Mouse (Mus musculus): ENCODE data around the gene Ccnk. TPM values are rescaled to one million over a fixed set of nuclear protein-coding genes. Genes with fewer than 3 reads are reported as not detected.

The Ccnk gene
- polyA plus RNA-seq, 1 experiment from 2014 or later, result 3.4 TPM

- Histone ChIP-seq H3K4me1 (peaks cover 42% of the 10 kb centered on the region), H3K4me2 (replicated peaks) (no peak overlapping the region), H3K27ac (replicated peaks) (no peak overlapping the region), H3K9me3 (replicated peaks) (no peaks in the 10 kb centered on the region), H3K9ac (no peak overlapping the region), H3K27me3 (no peaks in the 10 kb centered on the region), H3K4me3 (replicated peaks) (no peak overlapping the region), H3K36me3 (no peaks in the 10 kb centered on the region)
- WGBS, result 61% methylated on average over 7 of the region's 7 CpGs
- no peak for ATAC-seq (ENCODE audit: insufficient number of reproducible peaks, low FRiP score, low TSS enrichment, low read depth)
Measured at GRCm38 (mm10) chr12:108225781-108226180, 46.4 kb downstream of the Ccnk start.

GRCm38 (mm10) chr12:108226216-108226615 is 46.8 kb downstream of the Ccnk start:
- Histone ChIP-seq H3K9me3 (replicated peaks) (no peaks in the 10 kb centered on the region), H3K36me3 (no peaks in the 10 kb centered on the region), H3K4me1 (peaks cover 41% of the 10 kb centered on the region), H3K9ac (no peak overlapping the region), H3K27me3 (no peaks in the 10 kb centered on the region), H3K4me3 (replicated peaks) (no peak overlapping the region), H3K27ac (replicated peaks) (no peak overlapping the region), H3K4me2 (replicated peaks) (no peak overlapping the region)
- WGBS, result 73% methylated on average over 13 of the region's 13 CpGs
- no peak for ATAC-seq (ENCODE audit: insufficient number of reproducible peaks, low FRiP score, low TSS enrichment, low read depth)

- H3K4me3 ChIP-seq (replicated peaks), result no peak overlapping the region
- H3K9me3 ChIP-seq (replicated peaks), result no peaks in the 10 kb centered on the region
- H3K27me3 ChIP-seq, result no peaks in the 10 kb centered on the region
- no peak for ATAC-seq (ENCODE audit: insufficient number of reproducible peaks, low FRiP score, low TSS enrichment, low read depth)
- H3K36me3 ChIP-seq, result no peaks in the 10 kb centered on the region
- H3K4me1 ChIP-seq, result peaks cover 41% of the 10 kb centered on the region
- no peak overlapping the region for H3K4me2 ChIP-seq (replicated peaks)
- H3K27ac ChIP-seq (replicated peaks), result no peak overlapping the region
- no peak overlapping the region for H3K9ac ChIP-seq
- WGBS, result 85% methylated on average over 12 of the region's 12 CpGs
Measured at GRCm38 (mm10) chr12:108226941-108227340, 47.6 kb downstream of the Ccnk start.

- no peaks in the 10 kb centered on the region for H3K36me3 ChIP-seq
- H3K4me3 ChIP-seq (replicated peaks), result no peak overlapping the region
- no peak overlapping the region for H3K9ac ChIP-seq
- H3K27me3 ChIP-seq, result no peaks in the 10 kb centered on the region
- WGBS, result 79% methylated on average over 16 of the region's 16 CpGs
- no peak overlapping the region for H3K27ac ChIP-seq (replicated peaks)
- H3K4me1 ChIP-seq, result peaks cover 44% of the 10 kb centered on the region
- no peak for ATAC-seq (ENCODE audit: insufficient number of reproducible peaks, low FRiP score, low TSS enrichment, low read depth)
- H3K9me3 ChIP-seq (replicated peaks), result no peaks in the 10 kb centered on the region
- H3K4me2 ChIP-seq (replicated peaks), result no peak overlapping the region
Measured at GRCm38 (mm10) chr12:108227527-108227926, 48.1 kb downstream of the Ccnk start.

GRCm38 (mm10) chr12:108230077-108230476 is 50.7 kb downstream of the Ccnk start:
- Histone ChIP-seq H3K4me2 (replicated peaks) (no peak overlapping the region), H3K27me3 (no peaks in the 10 kb centered on the region), H3K9ac (no peak overlapping the region), H3K9me3 (replicated peaks) (no peaks in the 10 kb centered on the region), H3K4me1 (peaks cover 31% of the 10 kb centered on the region), H3K27ac (replicated peaks) (no peak overlapping the region), H3K36me3 (no peaks in the 10 kb centered on the region), H3K4me3 (replicated peaks) (no peak overlapping the region)
- no peak for ATAC-seq (ENCODE audit: insufficient number of reproducible peaks, low FRiP score, low TSS enrichment, low read depth)
- 76% methylated on average over 12 of the region's 12 CpGs for WGBS

- H3K4me2 ChIP-seq (replicated peaks), result no peak overlapping the region
- WGBS, result 47% methylated on average over 18 of the region's 18 CpGs
- no peak for ATAC-seq (ENCODE audit: insufficient number of reproducible peaks, low FRiP score, low TSS enrichment, low read depth)
- no peaks in the 10 kb centered on the region for H3K27me3 ChIP-seq
- no peak overlapping the region for H3K4me3 ChIP-seq (replicated peaks)
- H3K9ac ChIP-seq, result no peak overlapping the region
- H3K27ac ChIP-seq (replicated peaks), result no peak overlapping the region
- no peaks in the 10 kb centered on the region for H3K36me3 ChIP-seq
- no peaks in the 10 kb centered on the region for H3K9me3 ChIP-seq (replicated peaks)
- H3K4me1 ChIP-seq, result peaks cover 29% of the 10 kb centered on the region
Measured at GRCm38 (mm10) chr12:108230821-108231794, 51.7 kb downstream of the Ccnk start.

GRCm38 (mm10) chr12:108231901-108232300 is 52.5 kb downstream of the Ccnk start:
- Histone ChIP-seq H3K4me1 (peaks cover 34% of the 10 kb centered on the region), H3K9ac (no peak overlapping the region), H3K27me3 (no peaks in the 10 kb centered on the region), H3K27ac (replicated peaks) (no peak overlapping the region), H3K9me3 (replicated peaks) (no peaks in the 10 kb centered on the region), H3K4me2 (replicated peaks) (no peak overlapping the region), H3K36me3 (no peaks in the 10 kb centered on the region), H3K4me3 (replicated peaks) (no peak overlapping the region)
- 40% methylated on average over 9 of the region's 9 CpGs for WGBS
- ATAC-seq (ENCODE audit: insufficient number of reproducible peaks, low FRiP score, low TSS enrichment, low read depth), result no peak

- Histone ChIP-seq H3K36me3 (no peaks in the 10 kb centered on the region), H3K4me2 (replicated peaks) (no peak overlapping the region), H3K9ac (no peak overlapping the region), H3K4me1 (peaks cover 53% of the 10 kb centered on the region), H3K9me3 (replicated peaks) (no peaks in the 10 kb centered on the region), H3K27me3 (no peaks in the 10 kb centered on the region), H3K27ac (replicated peaks) (no peak overlapping the region), H3K4me3 (replicated peaks) (no peak overlapping the region)
- WGBS, result 79% methylated on average over 6 of the region's 6 CpGs
- no peak for ATAC-seq (ENCODE audit: insufficient number of reproducible peaks, low FRiP score, low TSS enrichment, low read depth)
Measured at GRCm38 (mm10) chr12:108233736-108234135, 54.4 kb downstream of the Ccnk start.

- H3K4me3 ChIP-seq (replicated peaks), result no peak overlapping the region
- H3K27ac ChIP-seq (replicated peaks), result no peak overlapping the region
- WGBS, result 77% methylated on average over 14 of the region's 14 CpGs
- no peak overlapping the region for H3K4me2 ChIP-seq (replicated peaks)
- no peak overlapping the region for H3K9ac ChIP-seq
- no peaks in the 10 kb centered on the region for H3K9me3 ChIP-seq (replicated peaks)
- no peaks in the 10 kb centered on the region for H3K36me3 ChIP-seq
- no peak for ATAC-seq (ENCODE audit: insufficient number of reproducible peaks, low FRiP score, low TSS enrichment, low read depth)
- peaks cover 66% of the 10 kb centered on the region for H3K4me1 ChIP-seq
- H3K27me3 ChIP-seq, result no peaks in the 10 kb centered on the region
Measured at GRCm38 (mm10) chr12:108234832-108235602, 55.6 kb downstream of the Ccnk start.

- Histone ChIP-seq H3K4me2 (replicated peaks) (no peak overlapping the region), H3K27me3 (no peaks in the 10 kb centered on the region), H3K4me1 (peaks cover 75% of the 10 kb centered on the region), H3K27ac (replicated peaks) (no peak overlapping the region), H3K4me3 (replicated peaks) (no peak overlapping the region), H3K9ac (no peak overlapping the region), H3K36me3 (no peaks in the 10 kb centered on the region), H3K9me3 (replicated peaks) (no peaks in the 10 kb centered on the region)
- ATAC-seq (ENCODE audit: insufficient number of reproducible peaks, low FRiP score, low TSS enrichment, low read depth), result no peak
- WGBS, result 72% methylated on average over 17 of the region's 18 CpGs
Measured at GRCm38 (mm10) chr12:108235976-108236555, 56.7 kb downstream of the Ccnk start.

GRCm38 (mm10) chr12:108237300-108238006 is 58.1 kb downstream of the Ccnk start:
- WGBS, result 61% methylated on average over 6 of the region's 6 CpGs
- H3K4me2 ChIP-seq (replicated peaks), result no peak overlapping the region
- no peaks in the 10 kb centered on the region for H3K36me3 ChIP-seq
- H3K4me1 ChIP-seq, result peaks cover 70% of the 10 kb centered on the region
- H3K4me3 ChIP-seq (replicated peaks), result no peak overlapping the region
- no peak overlapping the region for H3K9ac ChIP-seq
- H3K27ac ChIP-seq (replicated peaks), result no peak overlapping the region
- H3K27me3 ChIP-seq, result no peaks in the 10 kb centered on the region
- no peak for ATAC-seq (ENCODE audit: insufficient number of reproducible peaks, low FRiP score, low TSS enrichment, low read depth)
- H3K9me3 ChIP-seq (replicated peaks), result no peaks in the 10 kb centered on the region
